In genomic region chr8:82402261-82402685, GRCm38 (mm10) we compare ENCODE assay signal across 8 mouse cellular contexts. TPM values are rescaled to one million over a fixed set of nuclear protein-coding genes. Genes with fewer than 3 reads are reported as not detected.
A peak's percentile ranks its signal among the peaks of the same experiment; 100 is the strongest.
DNase-seq lines count a peak whose midpoint lies in the region; ATAC-seq and TF ChIP-seq lines count a peak whose summit lies in the region.

No protein-coding gene starts in this region.

- peaks cover 5% of the 10 kb centered on the region; the same call in 1 of the 2 replicates for H3K4me1 ChIP-seq in hindbrain, postnatal 0 days (ENCODE audit: insufficient read depth, low read length)
- peaks cover 11% of the 10 kb centered on the region for H3K4me1 ChIP-seq in liver, postnatal 0 days (ENCODE audit: insufficient read depth)
- H3K4me1 ChIP-seq in neural tube, embryonic 15.5 days: peaks cover 13% of the 10 kb centered on the region; the same call in 1 of the 2 replicates

- peak overlapping the region; percentile 31; the same call in 1 of the 2 replicates for H3K9ac ChIP-seq in hindbrain, postnatal 0 days (replicated peaks; ENCODE audit: low read length)
- peak overlapping the region; percentile 56 for H3K9ac ChIP-seq in liver, postnatal 0 days (replicated peaks)
- H3K9ac ChIP-seq in neural tube, embryonic 15.5 days (replicated peaks): peak overlapping the region; percentile 40; the same call in 1 of the 2 replicates

- peak overlapping the region; percentile 37 for H3K4me3 ChIP-seq in hindbrain, postnatal 0 days (ENCODE audit: low read length)
- peak overlapping the region; percentile 65 for H3K4me3 ChIP-seq in liver, postnatal 0 days (ENCODE audit: low read depth, low read length)
- peak overlapping the region; percentile 35 for H3K4me3 ChIP-seq in neural tube, embryonic 15.5 days (replicated peaks)

- H3K27me3 ChIP-seq in hindbrain, postnatal 0 days (ENCODE audit: insufficient read depth, low read length): no peaks in the 10 kb centered on the region
- H3K27me3 ChIP-seq in liver, postnatal 0 days (ENCODE audit: insufficient read depth, low read length): no peaks in the 10 kb centered on the region
- H3K27me3 ChIP-seq in neural tube, embryonic 15.5 days (replicated peaks): no peaks in the 10 kb centered on the region

- H3K4me2 ChIP-seq in hindbrain, postnatal 0 days (ENCODE audit: low read depth, low read length): peak overlapping the region; percentile 63
- H3K4me2 ChIP-seq in liver, postnatal 0 days (ENCODE audit: low read depth, low read length): peak overlapping the region; percentile 84
- H3K4me2 ChIP-seq in neural tube, embryonic 15.5 days: peak overlapping the region; percentile 63

- DNase-seq in frontal cortex, postnatal 25 days (ENCODE audit: low spot score in 2 of 2): no peak
- DNase-seq in cerebellum, adult 9-11 months: peak; percentile 7
- peak; percentile 52 for DNase-seq in gastrocnemius, postnatal 10 days
- DNase-seq in hindbrain, postnatal 0 days (ENCODE audit: low spot score): peak; percentile 9
- peak; percentile 37 for DNase-seq in liver, postnatal 0 days
- no peak for DNase-seq in left cerebral cortex, adult 9 months (ENCODE audit: low spot score in 2 of 2)

- H3K36me3 ChIP-seq in hindbrain, postnatal 0 days (ENCODE audit: insufficient read depth, low read length): no peaks in the 10 kb centered on the region
- no peaks in the 10 kb centered on the region for H3K36me3 ChIP-seq in liver, postnatal 0 days (replicated peaks; ENCODE audit: insufficient read depth, low read length)
- no peaks in the 10 kb centered on the region for H3K36me3 ChIP-seq in neural tube, embryonic 15.5 days

- no peak for TF ChIP-seq EP300 in liver, postnatal 0 days (IDR thresholded peaks at IDR 0.05; ENCODE audit: low read depth)

- WGBS in hindbrain, postnatal 0 days: 3% methylated on average over 13 of the region's 13 CpGs
- under 1% methylated on average over 13 of the region's 13 CpGs for WGBS in liver, postnatal 0 days (ENCODE audit: insufficient replicate concordance)
- WGBS in neural tube, embryonic 15.5 days: under 1% methylated on average over 13 of the region's 13 CpGs

- H3K9me3 ChIP-seq in hindbrain, postnatal 0 days (ENCODE audit: low read length): no peaks in the 10 kb centered on the region
- no peaks in the 10 kb centered on the region for H3K9me3 ChIP-seq in liver, postnatal 0 days (ENCODE audit: low read length)
- no peaks in the 10 kb centered on the region for H3K9me3 ChIP-seq in neural tube, embryonic 15.5 days (replicated peaks)

- peak; percentile 34 for ATAC-seq in frontal cortex, adult (ENCODE audit: low TSS enrichment)
- ATAC-seq in hindbrain, postnatal 0 days: no peak
- ATAC-seq in liver, postnatal 0 days: peak; percentile 35
- ATAC-seq in neural tube, embryonic 15.5 days (ENCODE audit: low FRiP score): no peak

- TF ChIP-seq CTCF in hindbrain, postnatal 0 days (IDR thresholded peaks at IDR 0.05; ENCODE audit: low read depth): no peak
- TF ChIP-seq CTCF in liver, postnatal 0 days (IDR thresholded peaks at IDR 0.05; ENCODE audit: low read depth): no peak

- H3K27ac ChIP-seq in hindbrain, postnatal 0 days: no peak overlapping the region
- peak overlapping the region; percentile 84 for H3K27ac ChIP-seq in liver, postnatal 0 days (ENCODE audit: low read depth)
- H3K27ac ChIP-seq in neural tube, embryonic 15.5 days (replicated peaks): no peak overlapping the region

RNA-seq across cellular contexts. Expression of gene Il15, which starts 0.7 kb away (rescaled TPM):
- 1 to 10 TPM; 3.4 to 3.6 TPM for total RNA-seq in gastrocnemius, postnatal 10 days (2021)
- total RNA-seq in hindbrain, postnatal 0 days (2014; rRNA removed): 0.73 and 4.6 TPM in 2 replicates
- polyA plus RNA-seq in hindbrain, postnatal 0 days (2015; fragmentation: Nextera tagmentation; extraction: Ambion mirVana): 1.1 and 2.4 TPM in 2 replicates
- 6.4 and 7.3 TPM in 2 replicates for polyA plus RNA-seq in liver, postnatal 0 days (2015; fragmentation: Nextera tagmentation; extraction: Ambion mirVana)
- polyA plus RNA-seq in neural tube, embryonic 15.5 days (2015; fragmentation: Nextera tagmentation; extraction: Ambion mirVana): 1.5 and 4.1 TPM in 2 replicates

Comparison
In these comparisons a context has a peak if more than half of its experiments do, and no peak if none do; other contexts are left out.
1. ATAC-seq: peak in frontal cortex, adult (single experiment) and liver, postnatal 0 days (single experiment); none in hindbrain, postnatal 0 days (single experiment) and neural tube, embryonic 15.5 days (single experiment).
2. DNase-seq: peak in cerebellum, adult 9-11 months (single experiment), gastrocnemius, postnatal 10 days (single experiment), hindbrain, postnatal 0 days (single experiment) and liver, postnatal 0 days (single experiment); none in frontal cortex, postnatal 25 days (0 of 2) and left cerebral cortex, adult 9 months (0 of 2).
3. Peak in every context shown above with its lines, with median percentiles within 50 percentile points of each other: H3K4me2 ChIP-seq, H3K4me3 ChIP-seq and H3K9ac ChIP-seq.